Mouse (Mus musculus) spleen, postnatal 36 days (tissue): ENCODE measurements at regions not wholly inside any gene's neighbourhood (a gene's known extent, or its start where the extent isn't known, plus 50 kb on each side); places are given as distances from the start of the nearest gene placed in this dataset.
A peak's percentile ranks its signal among the peaks of the same experiment; 100 is the strongest.

Source experiments
- DNase-seq, 2 experiments: peaks; one replicate each; pipeline ENCODE4 v3.0.0; 2022; ENCODE audit warnings: low spot score in 2 of 2, mixed read lengths in 1 of 2

DNA sequence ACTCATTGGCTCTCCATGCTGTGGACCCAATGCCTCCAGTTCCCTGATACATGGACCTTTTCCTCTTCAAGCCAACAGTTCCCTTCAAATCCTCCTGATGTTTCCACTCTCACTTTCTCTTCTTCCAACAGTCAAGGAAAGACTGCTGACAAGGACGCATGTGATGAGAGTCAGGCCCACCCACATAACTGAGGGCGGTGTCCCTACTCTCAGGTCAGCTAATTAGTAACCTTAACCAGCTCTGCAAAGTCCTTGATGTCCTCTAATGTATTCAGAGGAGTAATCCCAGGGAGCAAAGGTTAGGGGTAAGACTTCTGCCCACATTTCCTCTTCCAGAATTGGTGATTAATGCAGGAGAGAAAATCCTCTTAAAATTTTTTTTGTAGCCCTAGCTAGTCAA is 139.7 kb downstream of the Ackr3 start:
- no peak for DNase-seq

GRCm38 (mm10) chr1:90347032-90347431 is 143.3 kb downstream of the Ackr3 start:
- DNase-seq = no peak

DNA sequence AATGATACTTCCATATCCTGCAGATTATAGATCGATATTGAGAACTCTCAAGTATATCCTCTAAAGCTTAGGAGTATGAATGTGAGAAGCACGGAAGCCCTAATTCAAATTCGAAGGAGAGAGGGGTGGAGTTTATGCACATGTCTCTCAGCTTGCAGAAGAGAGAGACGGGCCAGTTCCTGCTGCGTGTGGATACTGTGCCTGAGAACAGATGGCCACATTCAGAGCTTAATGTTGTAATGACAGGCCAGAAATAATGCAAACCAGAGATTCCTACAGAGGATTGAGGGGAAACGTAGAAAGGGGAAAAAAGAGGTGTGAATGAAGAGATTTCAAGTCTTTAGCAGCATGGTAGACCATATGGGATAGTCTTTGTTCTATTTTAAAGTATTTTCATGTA is 145.8 kb downstream of the Ackr3 start:
- DNase-seq = no peak

DNA sequence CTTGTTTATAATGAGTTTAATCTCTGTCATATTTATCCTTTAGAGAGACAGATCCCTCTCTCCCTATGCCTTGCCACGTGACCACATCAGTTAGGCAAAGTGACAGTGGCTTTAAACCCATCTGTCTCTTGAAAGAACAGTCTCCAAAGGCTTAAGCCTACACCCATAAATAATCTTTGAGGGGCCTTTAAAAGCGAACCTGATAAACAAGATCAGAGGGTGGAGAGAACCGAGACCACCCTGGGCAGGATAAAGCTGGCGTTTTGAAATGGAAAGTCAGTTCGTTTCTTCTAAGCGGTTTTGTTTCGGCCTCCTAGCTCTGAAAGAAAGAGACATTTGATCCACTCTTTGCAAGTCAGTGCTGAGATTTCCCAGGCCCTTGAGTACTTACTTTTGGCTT is 149.5 kb downstream of the Ackr3 start:
- DNase-seq = no peak

DNA sequence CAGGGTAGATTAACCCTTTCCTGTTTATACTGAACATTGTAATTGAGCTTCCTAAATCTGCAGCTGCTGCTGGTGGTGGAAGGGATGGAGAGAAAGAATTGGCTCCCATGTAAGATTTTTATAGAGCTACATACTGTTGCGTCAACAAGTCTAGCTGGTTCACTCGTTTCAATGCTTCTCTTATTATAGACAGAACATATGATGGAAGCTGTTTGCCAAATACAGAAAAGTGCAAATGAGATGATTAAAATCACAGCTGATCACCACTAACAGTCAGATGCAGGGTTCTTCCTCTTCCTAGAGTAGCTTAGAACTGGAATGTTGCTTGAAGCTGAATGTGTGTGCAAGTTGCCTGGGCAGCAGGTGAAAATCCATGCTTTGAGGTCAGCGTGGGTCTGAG is 152.8 kb downstream of the Ackr3 start:
- no peak for DNase-seq

DNA sequence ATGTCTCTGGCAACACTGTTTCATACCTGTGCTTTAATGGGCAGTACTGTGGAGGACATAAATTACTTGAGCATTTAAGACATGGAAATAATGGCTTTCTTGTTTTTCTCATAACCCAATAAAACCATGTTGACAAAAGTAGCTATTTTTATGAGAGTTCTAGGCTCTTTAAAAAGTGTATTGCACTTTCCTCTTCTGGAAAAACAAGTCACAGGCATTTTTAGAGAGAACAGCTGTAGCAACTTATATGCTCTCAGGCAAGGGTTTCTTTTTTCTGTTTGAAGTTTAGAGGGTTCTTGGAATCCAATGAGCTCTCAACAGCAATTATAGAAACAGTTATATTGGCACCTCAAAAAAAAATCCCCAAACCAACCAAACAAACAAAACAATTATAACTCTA is 153.6 kb downstream of the Ackr3 start:
- no peak for DNase-seq

DNA sequence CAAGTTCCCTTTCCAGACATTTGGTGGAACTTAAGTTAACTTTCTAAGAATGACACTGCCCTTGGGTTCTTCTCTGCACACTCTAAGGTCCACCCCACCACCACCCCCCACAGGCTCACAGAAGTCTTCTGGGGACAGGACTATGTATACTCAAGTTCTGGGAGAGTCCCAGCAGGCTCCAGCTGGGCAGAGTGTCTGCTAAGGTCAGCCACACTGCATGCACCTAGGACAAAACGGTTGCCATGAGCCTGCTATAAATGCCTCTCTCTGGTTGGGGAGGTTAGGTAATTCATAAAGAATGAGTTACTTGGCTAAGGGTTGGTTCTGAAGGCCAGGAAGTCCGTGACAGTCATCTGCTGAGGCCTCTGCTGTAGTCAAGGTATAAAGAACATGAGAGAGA is 155.2 kb downstream of the Ackr3 start:
- DNase-seq = no peak

GRCm38 (mm10) chr1:90360065-90360464 is 156.3 kb downstream of the Ackr3 start:
- no peak for DNase-seq

DNA sequence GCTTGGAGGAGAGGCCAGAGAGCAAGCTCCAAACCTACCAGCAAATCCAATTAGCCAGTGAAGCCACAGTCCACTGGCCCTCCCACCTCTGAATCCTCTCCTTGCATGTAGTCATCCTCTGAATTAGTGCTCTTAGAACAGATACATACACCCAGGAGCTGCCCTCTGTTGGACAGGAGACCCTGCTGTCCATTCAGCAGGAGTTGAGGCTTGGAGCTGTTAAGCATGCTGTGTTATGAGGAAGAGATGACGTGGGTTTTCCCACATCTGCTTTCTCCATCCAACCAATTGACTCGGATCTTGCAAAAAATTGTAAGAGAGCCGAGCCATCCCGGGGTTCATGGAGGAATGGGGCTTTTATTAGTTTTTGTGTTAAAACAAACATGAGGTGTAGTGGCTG is 160.7 kb downstream of the Ackr3 start:
- DNase-seq = no peak

GRCm38 (mm10) chr1:90368581-90368980 is 164.8 kb downstream of the Ackr3 start:
- DNase-seq = peak; percentile 46 to 58

DNA sequence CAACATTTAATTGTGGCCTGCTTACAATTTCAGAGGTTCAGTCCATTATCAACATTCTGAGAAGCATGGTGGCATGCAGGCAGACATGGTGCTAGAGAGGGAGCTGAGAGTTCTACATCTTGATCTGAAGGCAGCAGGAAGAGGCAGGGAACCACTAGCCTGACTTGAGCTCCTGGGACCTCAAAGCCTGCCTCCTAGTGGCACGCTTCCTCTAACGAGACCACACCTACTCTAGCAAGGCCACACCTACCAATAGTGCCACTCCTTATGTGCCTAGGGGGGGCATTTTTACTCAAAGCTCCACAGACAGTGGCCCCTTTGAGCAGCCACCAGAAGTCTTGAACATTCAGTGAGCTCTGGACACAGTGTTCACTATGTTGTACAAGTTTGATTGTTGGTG is 165.5 kb downstream of the Ackr3 start:
- DNase-seq = peak; percentile 61 to 70

DNA sequence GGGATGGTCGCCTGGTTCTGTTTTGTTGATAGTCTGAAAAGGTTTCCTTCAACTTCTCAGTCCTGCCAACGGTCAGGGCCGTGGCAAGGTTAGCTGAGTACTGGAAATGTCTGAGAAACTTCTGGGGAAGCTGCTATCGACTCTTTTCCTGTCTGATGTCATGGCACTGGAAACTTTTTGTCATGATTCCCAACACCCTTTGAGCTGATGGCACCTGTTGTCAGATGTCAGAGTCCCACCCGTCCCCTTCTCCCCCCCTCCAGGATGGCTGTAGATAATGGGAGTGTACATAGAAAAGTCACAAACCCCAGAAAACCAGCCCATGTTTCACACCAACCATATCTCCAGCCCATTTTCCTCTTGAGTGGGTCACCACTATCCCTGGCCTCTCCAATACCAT is 167.0 kb downstream of the Ackr3 start:
- peak in 1 of 2 experiments; percentile 8 for DNase-seq

DNA sequence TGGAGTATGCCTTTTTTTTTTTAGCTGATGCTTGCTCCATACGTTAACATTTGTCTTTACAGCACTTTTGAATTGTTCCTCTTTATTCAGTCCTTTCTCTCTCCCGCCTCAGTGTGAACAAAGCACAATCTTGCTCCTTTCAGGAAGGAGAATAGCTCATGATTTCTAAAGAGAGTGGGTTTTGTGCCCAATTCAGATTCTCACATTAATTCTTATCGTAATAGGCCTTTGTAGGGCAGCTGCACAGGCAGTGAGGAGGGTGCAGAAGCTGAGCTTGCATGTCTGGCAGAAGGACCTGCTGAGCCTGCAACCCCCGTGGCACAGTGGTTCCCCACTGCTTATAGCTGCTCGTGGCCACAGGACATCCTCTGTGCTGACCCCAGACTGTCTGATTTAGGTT is 169.2 kb downstream of the Ackr3 start:
- no peak for DNase-seq

GRCm38 (mm10) chr1:90374517-90374916 is 170.7 kb downstream of the Ackr3 start:
- no peak for DNase-seq

DNA sequence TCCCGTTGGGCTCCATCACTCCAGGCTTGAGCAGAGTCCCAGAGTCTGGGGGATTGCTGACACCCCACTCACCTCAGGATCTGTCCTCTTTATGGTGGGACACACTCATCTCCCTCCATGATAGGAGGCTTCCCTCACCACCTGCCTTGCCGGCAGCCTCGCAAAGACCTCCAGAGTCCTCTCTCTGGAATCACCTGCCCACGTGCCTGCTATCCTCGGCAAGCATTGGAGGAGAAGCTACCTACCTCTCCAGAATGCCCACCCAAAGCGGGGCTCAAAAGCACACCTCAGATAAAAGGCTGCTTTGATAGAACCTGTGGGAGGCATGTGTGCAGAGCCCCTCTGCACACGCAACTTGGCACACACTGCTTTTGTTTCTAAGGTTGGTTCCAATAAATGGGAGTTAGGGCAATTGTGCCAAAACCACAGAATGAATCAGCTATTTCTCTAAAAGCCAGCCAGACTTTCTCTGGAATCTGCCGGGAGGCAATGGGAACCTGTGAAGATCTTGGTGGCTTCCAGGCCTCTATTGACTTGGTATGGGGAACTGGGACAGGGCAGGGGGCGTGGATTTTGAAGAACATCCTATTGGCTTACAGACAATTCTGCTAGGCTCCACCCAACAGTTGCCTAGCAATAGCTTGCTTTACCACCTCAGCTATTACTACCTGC is 176.4 kb downstream of the Ackr3 start:
- no peak for DNase-seq

- DNase-seq = no peak
Observed at GRCm38 (mm10) chr1:90382941-90383470, 179.2 kb downstream of the Ackr3 start.

GRCm38 (mm10) chr1:90385024-90385423 is 181.2 kb downstream of the Ackr3 start:
- DNase-seq = no peak

- DNase-seq = no peak
Observed at GRCm38 (mm10) chr1:90386792-90387191, 183.0 kb downstream of the Ackr3 start.

GRCm38 (mm10) chr1:90390422-90390821 is 186.6 kb downstream of the Ackr3 start:
- no peak for DNase-seq

- no peak for DNase-seq
Observed at GRCm38 (mm10) chr1:90393861-90394260, 190.1 kb downstream of the Ackr3 start.

DNA sequence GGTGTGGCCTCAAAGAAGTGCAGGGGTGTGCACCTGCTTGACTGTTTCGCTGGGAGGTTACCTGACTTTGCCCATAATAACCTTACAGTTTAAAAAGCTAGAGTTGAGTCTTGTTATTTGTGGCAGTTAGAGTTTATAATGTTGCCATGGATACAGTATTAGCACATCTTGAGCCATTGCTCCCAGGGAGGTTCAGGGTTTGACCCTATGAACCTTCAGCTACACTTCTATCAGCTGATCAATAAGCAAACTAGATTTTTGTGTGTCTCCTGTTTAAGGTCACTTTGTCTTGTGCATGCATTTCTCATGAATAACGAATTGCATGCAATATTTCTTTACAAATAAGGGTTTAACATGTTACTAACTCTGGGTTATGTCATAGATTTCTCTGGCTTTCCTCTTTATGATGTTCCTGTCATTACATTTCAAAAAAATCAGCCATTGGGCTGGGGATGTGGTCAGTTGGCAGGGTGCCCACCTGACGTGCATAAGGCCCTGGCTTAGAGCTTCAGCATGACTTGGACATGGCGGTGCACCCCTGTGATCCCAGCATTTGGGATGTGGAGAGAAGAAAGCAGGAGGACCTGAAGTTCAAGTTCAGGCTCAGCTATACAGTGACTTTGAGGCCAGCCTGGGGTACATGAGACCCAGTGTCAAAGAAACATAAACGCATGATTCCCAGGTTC is 191.7 kb downstream of the Ackr3 start:
- no peak for DNase-seq

DNA sequence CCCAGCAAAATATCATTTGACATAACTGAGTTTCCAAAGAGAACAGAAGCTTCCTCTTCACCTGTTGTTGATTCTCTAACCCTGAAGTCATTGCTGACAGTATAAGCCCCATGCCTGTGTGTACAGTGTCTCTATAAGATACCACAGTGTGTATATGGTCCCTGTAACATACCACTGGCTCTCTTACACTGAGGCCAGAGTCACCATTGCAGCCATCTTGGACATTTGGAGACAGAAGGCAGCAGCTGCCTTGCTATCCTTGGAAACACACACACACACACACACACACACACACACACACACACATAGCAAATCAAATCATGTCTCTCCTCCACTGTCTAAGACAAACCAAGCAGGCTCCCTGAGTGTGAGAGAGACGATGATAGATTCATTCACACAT is 192.9 kb downstream of the Ackr3 start:
- no peak for DNase-seq

DNA sequence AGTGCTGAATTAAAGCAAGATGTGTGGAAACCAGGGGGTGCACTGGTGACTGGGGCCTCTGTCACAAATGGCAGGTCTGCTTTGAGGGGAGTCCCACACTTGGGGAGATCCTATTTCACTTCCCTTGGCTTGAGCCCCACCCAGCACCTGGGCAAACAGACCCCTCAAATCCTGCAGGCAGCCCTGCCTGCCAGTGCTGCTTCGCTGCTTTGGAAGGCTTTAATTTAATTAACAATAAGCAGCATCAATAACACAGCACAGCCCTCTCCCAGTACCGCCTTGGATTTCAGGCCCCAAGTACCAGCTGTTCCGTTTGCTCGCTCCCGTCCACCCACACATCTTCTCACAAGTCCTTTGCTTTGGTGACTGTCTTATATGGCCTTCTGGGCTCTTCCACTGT is 193.6 kb downstream of the Ackr3 start:
- no peak for DNase-seq
